Mouse (Mus musculus) forebrain, embryonic 10.5 days (tissue): Measurements from ENCODE around the gene Mycl. TPM values are rescaled to one million over a fixed set of nuclear protein-coding genes. Genes with fewer than 3 reads are reported as not detected.
"Not testable (repeated sequence)": the region's sequence is repeated elsewhere in the genome, so short reads cannot be mapped to it uniquely, and the experiment has no call there.

Experiments
- DNase-seq: peaks from one replicate; pipeline ENCODE4 v3.0.0-alpha.2; 2017; ENCODE audit warnings: low spot score; ENCODE audit errors: extremely low spot score
- H3K27ac ChIP-seq: fragments of 300-500 bp; sonication (generic); 2 replicates; pipeline ENCODE4 v1.5.1; 2016; ENCODE audit warnings: mild to moderate bottlenecking
- H3K27me3 ChIP-seq: fragments of 300-500 bp; sonication (generic); 2 replicates; pipeline ENCODE4 v1.6.1; 2016; ENCODE audit warnings: mild to moderate bottlenecking; ENCODE audit not compliant: poor library complexity, severe bottlenecking
- H3K36me3 ChIP-seq: fragments of 300-500 bp; sonication (generic); replicated peaks from 2 replicates; pipeline ENCODE4 v1.6.1; 2016; ENCODE audit warnings: mild to moderate bottlenecking, moderate library complexity
- H3K4me1 ChIP-seq: fragments of 300-500 bp; sonication (generic); 2 replicates; pipeline ENCODE4 v1.6.1; 2016
- H3K4me3 ChIP-seq: fragments of 300-500 bp; sonication (generic); 2 replicates; pipeline ENCODE4 v1.5.1; 2016; ENCODE audit warnings: mild to moderate bottlenecking, moderate library complexity
- H3K9me3 ChIP-seq: fragments of 300-500 bp; sonication (generic); 2 replicates; pipeline ENCODE4 v1.6.1; 2016; ENCODE audit warnings: mild to moderate bottlenecking, moderate library complexity
- WGBS: fragments of 180-500 bp; shearing (Covaris S2); methylation state at CpG from one replicate; pipeline ENCODE4 v1.1.7; 2016; 5-methylcytosine and 5-hydroxymethylcytosine counted together
- polyA plus RNA-seq: library from polyadenylated mRNA; unstranded; fragments of >200 nt; fragmentation: Nextera tagmentation; extraction: Ambion mirVana; gene quantifications from 2 replicates; pipeline ENCODE4 v1.2.1, GENCODE M21; 2016

Mycl gene
- polyA plus RNA-seq, 1 experiment from 2014 or later = 39.7 TPM

DNA sequence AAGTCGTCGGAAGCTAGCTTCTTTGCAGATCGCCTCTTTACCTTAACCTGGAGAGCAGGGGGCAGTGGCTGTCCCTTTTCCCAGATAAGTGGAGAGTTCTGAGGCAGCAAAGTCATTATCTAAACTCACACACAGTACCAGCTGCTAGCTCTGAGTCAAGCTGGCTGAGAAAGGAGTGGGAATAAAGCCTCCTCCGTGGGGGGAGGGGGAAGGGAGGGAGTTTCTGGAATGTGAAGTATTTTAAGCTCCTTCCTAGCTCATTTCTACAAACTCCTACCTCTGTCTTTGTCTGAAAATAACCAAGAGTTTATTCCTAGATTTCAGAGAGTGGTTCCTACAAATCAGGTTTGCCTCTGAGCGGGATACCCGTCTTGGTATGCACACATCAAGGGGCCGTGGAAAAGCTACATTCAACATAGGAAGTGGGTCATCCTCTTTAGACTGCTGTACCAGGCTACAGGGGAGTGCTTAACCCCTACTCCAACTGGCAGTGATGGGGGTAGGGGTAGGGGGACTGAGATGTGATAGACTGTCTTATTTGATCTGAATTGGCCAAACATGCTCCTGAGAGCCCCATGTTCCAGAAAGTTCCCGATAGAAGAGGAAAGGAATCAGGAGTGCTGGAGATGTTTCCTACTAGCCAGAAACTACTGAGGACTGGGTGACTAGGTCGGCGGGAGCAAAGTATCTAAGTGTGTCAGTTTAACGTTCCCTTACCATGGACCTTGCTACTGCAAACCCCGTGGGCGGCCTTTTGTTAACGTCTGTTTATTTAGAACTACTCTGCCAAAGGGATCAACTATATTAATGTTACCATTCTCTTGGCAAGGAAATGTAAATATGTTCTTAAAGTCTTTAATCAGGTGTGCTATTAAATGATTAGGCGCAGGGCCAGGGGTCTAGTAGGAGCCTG is 9.9 kb downstream of the Mycl start:
- peaks cover 11% of the 10 kb centered on the region; the same call in 1 of the 2 replicates for H3K27me3 ChIP-seq
- no peak overlapping the region for H3K4me3 ChIP-seq
- peaks cover 61% of the 10 kb centered on the region for H3K4me1 ChIP-seq
- peak overlapping the region; percentile 83 for H3K27ac ChIP-seq
- DNase-seq = peak; percentile 48
- no peaks in the 10 kb centered on the region for H3K9me3 ChIP-seq
- peaks cover 29% of the 10 kb centered on the region for H3K36me3 ChIP-seq
- 35% methylated on average over 15 of the region's 15 CpGs for WGBS

DNA sequence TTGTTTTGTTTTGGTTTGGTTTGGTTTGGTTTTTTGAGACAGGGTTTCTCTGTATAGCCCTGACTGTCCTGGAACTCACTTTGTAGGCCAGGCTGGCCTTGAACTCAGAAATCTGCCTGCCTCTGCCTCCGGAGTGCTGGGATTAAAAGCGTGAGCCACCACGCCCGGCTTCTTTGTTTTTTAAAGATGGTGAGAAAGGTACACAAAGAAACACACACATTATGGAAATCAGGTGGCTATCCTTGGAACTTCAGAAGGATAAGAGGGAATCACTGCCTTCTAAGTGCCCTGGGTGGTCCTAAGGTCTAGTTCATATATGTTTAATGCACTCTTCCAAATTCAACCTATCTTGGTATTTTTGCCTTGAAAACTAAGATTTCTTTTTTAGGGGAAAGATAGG is 17.0 kb downstream of the Mycl start:
- not testable (repeated sequence) for DNase-seq, H3K36me3 ChIP-seq, H3K4me3 ChIP-seq, H3K27me3 ChIP-seq, H3K9me3 ChIP-seq
- WGBS = 95% methylated on average over 4 of the region's 4 CpGs
- Histone ChIP-seq H3K27ac (peak overlapping the region; percentile 93), H3K4me1 (peaks cover 52% of the 10 kb centered on the region)

DNA sequence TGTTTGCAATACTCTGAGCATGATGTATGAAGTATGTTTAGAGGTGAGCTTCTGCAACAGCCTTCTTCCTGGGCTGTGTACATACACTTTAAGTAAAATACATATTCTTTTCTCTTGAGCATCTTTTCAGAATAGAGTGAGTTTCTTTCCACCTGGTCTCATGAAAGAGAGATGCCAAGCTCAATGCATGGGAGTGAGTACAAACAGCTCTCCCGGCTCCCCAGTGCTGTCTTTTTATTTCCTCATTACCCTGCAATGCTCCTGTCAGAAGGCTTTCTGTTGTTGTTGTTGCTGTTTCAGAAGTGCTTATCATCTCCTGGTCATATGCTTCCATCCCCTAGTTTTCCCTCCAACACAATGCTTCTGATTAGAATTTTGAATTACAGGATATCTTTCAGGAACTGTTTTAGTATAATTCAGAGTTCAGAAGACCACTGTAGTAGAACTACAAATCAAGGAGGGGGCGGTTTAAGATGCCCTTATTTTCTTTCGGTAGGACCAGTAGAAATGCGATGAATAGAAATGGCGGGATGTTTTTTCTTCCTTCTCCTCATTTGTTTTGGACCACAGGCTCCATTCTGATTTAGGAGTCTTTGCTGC is 18.0 kb downstream of the Mycl start:
- Histone ChIP-seq H3K27me3 (no peaks in the 10 kb centered on the region), H3K36me3 (peaks cover 5% of the 10 kb centered on the region), H3K9me3 (no peaks in the 10 kb centered on the region), H3K4me1 (peaks cover 62% of the 10 kb centered on the region), H3K4me3 (peak overlapping the region; percentile 34; the same call in 1 of the 2 replicates), H3K27ac (peak overlapping the region; percentile 93)
- DNase-seq = no peak
- 30% methylated on average over 5 of the region's 5 CpGs for WGBS

DNA sequence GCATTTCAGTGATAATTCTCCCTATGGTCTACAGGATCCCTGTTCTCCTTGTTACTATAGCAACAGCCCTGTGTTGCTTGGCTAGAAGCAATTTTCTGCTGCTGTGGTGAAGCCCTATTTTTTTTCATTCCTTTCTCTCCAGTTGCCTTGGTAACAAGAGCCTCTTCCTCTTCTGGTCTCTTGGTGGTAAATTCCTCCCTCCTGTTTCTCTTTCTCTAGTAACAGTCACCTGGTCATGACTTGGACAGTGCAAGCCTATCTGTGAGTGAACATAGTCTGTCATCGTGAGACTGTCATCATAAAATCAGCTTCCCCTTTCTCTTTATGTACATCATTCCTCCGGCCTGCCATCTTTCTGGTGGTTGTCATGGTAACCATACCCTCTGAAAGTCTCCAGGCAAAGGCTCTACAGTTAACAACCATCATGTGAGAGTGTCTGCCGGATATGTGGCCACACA is 18.5 kb downstream of the Mycl start:
- Histone ChIP-seq H3K9me3 (no peaks in the 10 kb centered on the region), H3K4me1 (peaks cover 64% of the 10 kb centered on the region), H3K27me3 (no peaks in the 10 kb centered on the region), H3K4me3 (peak overlapping the region; percentile 34), H3K27ac (peak overlapping the region; percentile 93), H3K36me3 (peaks cover 10% of the 10 kb centered on the region)
- WGBS = 48% methylated on average over 3 of the region's 3 CpGs
- peak; percentile 64 for DNase-seq

DNA sequence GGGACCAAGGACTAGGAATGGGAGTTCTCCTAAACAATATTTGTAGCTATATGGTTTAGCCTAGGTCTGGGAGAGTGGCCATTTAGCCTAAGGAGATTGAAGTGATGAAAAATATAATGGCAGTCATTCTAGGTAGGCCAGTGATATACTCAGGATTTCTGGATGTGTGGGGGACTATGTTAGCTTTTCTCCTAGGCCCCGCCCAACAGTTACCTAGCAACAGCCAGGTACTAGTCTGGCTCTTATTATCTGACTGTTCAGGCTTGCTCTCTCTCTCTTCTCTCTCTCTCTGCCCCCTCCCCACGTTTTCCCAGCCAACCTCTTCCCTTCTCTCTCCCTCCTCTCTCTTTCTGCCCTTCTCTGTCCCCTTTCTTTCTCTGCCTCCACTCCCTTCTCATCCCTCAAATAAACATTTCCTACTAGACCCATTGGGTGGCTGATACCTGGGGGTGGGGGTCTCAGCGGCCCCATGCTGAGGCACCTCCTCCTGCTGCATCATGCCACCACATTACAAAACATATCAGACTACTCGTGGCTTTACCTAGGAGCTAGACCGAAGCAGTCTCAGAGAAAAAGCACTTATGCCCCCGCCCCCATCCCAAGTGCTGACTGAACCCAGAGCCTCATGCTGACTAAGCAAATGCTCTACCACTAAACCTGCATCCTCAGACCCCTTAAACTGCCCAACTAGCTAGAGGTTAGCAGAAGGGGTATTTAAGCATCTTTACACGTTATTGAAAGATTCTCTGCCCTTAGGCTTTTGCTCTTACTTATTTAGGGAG is 19.2 kb downstream of the Mycl start:
- H3K27me3 ChIP-seq = no peaks in the 10 kb centered on the region
- peaks cover 14% of the 10 kb centered on the region for H3K36me3 ChIP-seq
- 18% methylated on average over 7 of the region's 7 CpGs for WGBS
- no peak for DNase-seq
- peak overlapping the region; percentile 93 for H3K27ac ChIP-seq
- H3K4me3 ChIP-seq = peak overlapping the region; percentile 34; the same call in 1 of the 2 replicates
- H3K9me3 ChIP-seq = no peaks in the 10 kb centered on the region
- H3K4me1 ChIP-seq = peaks cover 65% of the 10 kb centered on the region

DNA sequence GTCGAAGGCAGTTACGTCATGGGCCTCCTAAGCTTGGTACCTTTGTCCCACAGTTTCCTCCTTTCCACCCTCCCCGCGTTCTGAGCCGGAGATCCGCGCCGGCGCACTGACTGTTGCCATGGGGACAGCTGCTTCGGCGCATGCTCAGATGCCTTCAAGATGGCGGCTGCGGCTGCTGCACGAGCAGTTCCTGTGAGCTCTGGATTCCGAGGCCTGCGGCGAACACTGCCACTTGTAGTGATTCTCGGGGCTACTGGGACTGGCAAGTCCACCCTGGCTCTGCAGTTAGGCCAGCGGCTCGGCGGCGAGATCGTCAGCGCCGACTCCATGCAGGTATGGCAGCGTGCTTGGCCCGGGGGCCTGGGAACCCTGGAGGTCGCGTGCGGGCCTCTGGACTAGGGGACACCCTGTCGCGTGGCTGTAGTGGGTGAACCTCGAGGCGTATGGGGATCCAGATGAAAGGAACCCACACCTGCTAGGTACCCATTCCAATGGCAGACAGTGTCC is 21.1 kb downstream of the Mycl start, which contains the start of gene Trit1:
TSS of gene Trit1 (plus strand) at position 147 of the 507 bp plus-strand sequence.
- H3K9me3 ChIP-seq = no peaks in the 10 kb centered on the region
- peak within 1 kb of the TSS; percentile 93 for H3K27ac ChIP-seq
- peak; percentile 98 for DNase-seq
- no peaks in the 10 kb centered on the region for H3K27me3 ChIP-seq
- H3K4me3 ChIP-seq = peak within 1 kb of the TSS; percentile 78
- under 1% methylated on average over 34 of the region's 34 CpGs for WGBS
- peaks cover 31% of the 10 kb centered on the region for H3K36me3 ChIP-seq
- H3K4me1 ChIP-seq = peaks cover 65% of the 10 kb centered on the region

DNA sequence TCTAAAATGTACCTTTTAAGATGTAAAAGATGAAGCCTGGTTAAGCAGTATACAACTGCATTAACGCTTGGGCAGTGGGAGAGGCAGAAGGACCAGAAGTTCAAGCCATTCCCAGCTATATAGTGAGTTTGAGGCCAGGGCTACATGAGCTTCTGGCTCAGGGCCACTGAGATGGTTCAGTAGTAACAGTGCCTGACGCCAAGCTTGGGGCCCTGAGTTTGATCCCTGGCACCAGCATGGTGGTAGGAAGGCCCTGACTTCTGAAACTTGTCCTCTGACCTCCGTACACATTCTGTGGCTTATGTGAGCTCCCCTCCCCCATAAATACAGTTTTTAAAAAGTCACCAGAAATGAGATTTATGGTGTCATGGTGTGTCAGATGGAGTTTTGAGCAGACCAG is 26.1 kb downstream of the Mycl start:
- 96% methylated on average over 3 of the region's 3 CpGs for WGBS
- no peak for DNase-seq
- Histone ChIP-seq H3K9me3 (no peaks in the 10 kb centered on the region), H3K4me3 (no peak overlapping the region), H3K27me3 (no peaks in the 10 kb centered on the region), H3K4me1 (peaks cover 25% of the 10 kb centered on the region), H3K36me3 (peaks cover 75% of the 10 kb centered on the region), H3K27ac (no peak overlapping the region)

DNA sequence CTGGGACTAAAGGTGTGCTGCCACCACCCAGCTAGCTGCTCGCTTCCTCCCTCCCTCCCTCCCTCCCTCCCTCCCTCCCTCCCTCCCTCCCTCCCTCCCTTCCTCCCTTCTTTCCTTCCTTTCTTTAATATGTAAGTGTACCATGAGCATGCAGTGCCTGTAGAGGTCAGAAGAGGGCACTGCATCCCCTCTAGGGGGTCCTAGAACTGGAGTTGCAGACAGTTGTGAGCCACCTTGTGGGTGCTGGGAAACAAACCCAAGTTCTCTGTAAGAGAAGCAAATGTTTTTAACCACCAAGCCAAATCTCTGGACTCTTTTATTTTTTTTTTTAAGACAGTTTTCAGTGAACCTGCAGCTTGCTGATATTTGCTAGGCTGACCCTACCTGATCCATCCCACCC is 27.4 kb downstream of the Mycl start:
- WGBS = 92% methylated on average over 1 of the region's 1 CpGs
- H3K27ac ChIP-seq = no peak overlapping the region
- peaks cover 88% of the 10 kb centered on the region for H3K36me3 ChIP-seq
- H3K9me3 ChIP-seq = no peaks in the 10 kb centered on the region
- no peaks in the 10 kb centered on the region for H3K27me3 ChIP-seq
- DNase-seq = no peak
- H3K4me3 ChIP-seq = no peak overlapping the region
- H3K4me1 ChIP-seq = peaks cover 15% of the 10 kb centered on the region

DNA sequence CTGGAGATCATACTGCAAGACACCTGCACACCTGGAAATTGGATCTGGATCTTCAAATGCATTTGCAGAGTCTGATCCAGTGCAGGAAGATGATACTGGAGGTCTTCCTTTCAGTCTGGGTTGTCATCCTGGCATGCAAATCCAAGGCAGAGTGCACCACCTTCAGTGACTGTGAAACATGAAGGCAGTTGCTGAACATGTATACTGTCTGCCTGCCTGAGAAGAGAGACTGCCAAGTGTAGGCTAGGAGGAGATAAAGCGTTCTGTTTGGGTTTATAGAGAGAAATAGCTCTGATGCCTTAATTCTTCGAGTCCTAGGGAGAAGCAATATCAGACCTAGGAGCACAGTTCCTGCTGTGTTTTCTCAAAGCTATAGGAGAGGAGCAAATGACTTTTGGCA is 30.0 kb downstream of the Mycl start:
- 89% methylated on average over 2 of the region's 2 CpGs for WGBS
- peaks cover 91% of the 10 kb centered on the region for H3K36me3 ChIP-seq
- H3K9me3 ChIP-seq = no peaks in the 10 kb centered on the region
- no peak overlapping the region for H3K27ac ChIP-seq
- no peaks in the 10 kb centered on the region for H3K4me1 ChIP-seq
- no peaks in the 10 kb centered on the region for H3K27me3 ChIP-seq
- H3K4me3 ChIP-seq = no peak overlapping the region
- no peak for DNase-seq

DNA sequence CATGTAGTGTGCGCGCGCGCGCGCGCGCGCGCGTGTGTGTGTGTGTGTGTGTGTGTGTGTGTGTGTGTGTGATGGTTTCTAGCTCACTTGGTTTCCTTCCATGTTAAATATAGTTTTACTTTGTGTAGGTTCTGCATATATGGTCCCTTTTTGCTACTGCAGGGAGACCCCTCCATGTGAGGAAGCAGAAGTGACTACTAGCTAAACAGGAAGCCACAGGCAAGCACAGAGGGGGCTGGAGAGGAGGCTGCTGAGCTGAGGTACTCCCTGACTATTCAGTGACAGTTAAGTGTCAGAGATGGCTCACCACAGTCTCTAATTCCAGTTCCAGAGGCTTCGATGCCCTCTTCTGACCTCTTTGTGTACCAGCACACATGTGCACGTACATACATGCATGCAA is 30.7 kb downstream of the Mycl start:
- Histone ChIP-seq H3K27ac (no peak overlapping the region), H3K4me1 (no peaks in the 10 kb centered on the region), H3K27me3 (no peaks in the 10 kb centered on the region), H3K4me3 (no peak overlapping the region), H3K9me3 (no peaks in the 10 kb centered on the region), H3K36me3 (peaks cover 91% of the 10 kb centered on the region)
- no peak for DNase-seq
- 98% methylated on average over 13 of the region's 13 CpGs for WGBS

DNA sequence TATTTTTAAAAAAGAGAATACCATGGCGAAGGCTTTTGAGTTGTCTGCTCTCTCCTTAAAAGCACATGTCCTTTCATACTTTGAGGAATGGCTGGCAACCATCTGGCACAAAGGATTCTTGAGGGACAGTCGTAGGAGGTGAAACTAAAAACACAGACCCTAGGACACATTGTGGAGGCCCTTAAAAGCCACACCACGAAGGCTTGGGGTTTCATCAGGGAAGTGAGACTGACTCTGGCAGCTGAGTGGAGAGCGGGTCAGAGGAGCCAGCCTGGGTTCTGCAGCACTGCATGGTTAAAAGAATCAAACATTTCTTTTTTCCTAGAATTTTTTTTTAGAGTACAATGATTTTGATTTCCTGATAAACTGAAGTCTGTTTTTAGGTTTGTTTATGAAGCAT is 31.1 kb downstream of the Mycl start:
- Histone ChIP-seq H3K36me3 (peaks cover 91% of the 10 kb centered on the region), H3K9me3 (no peaks in the 10 kb centered on the region), H3K27ac (no peak overlapping the region), H3K4me3 (no peak overlapping the region), H3K4me1 (no peaks in the 10 kb centered on the region), H3K27me3 (no peaks in the 10 kb centered on the region)
- no peak for DNase-seq
- 89% methylated on average over 4 of the region's 4 CpGs for WGBS

DNA sequence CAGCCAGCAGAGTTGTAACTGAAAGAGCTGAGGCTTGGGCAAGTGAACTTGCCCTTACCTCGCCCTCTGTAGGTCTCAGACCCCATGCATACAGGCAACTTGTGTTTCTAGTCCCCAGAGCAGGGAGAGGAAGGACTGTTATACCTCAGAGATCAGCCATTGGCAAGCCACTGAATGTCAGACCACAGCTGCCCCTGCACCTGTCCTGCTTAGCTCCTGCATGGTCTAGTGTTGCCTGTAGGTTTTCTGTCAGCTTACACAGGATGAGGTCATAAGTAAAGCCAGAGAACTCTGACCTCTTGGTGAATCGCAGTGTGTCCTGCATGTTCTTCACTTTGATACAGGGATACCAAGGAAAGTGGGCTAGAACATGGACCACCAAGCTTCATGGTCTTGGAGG is 39.4 kb downstream of the Mycl start:
- Histone ChIP-seq H3K4me1 (no peaks in the 10 kb centered on the region), H3K4me3 (no peak overlapping the region), H3K36me3 (peaks cover 90% of the 10 kb centered on the region), H3K27me3 (no peaks in the 10 kb centered on the region), H3K9me3 (no peaks in the 10 kb centered on the region), H3K27ac (no peak overlapping the region)
- no peak for DNase-seq
- 98% methylated on average over 2 of the region's 2 CpGs for WGBS
